Mouse (Mus musculus) stomach, postnatal 0 days (tissue): Measurements from ENCODE around the gene Dgki.

ENCODE experiments used
- CTCF ChIP-seq: IDR thresholded peaks from 2 replicates; pipeline ENCODE4 v1.5.1; 2016; ENCODE audit warnings: antibody characterized with exemption, low read depth, mild to moderate bottlenecking, moderate library complexity
- EP300 ChIP-seq: optimal IDR thresholded peaks from 2 replicates; pipeline ENCODE3; 2016; ENCODE audit warnings: antibody characterized with exemption

DNA sequence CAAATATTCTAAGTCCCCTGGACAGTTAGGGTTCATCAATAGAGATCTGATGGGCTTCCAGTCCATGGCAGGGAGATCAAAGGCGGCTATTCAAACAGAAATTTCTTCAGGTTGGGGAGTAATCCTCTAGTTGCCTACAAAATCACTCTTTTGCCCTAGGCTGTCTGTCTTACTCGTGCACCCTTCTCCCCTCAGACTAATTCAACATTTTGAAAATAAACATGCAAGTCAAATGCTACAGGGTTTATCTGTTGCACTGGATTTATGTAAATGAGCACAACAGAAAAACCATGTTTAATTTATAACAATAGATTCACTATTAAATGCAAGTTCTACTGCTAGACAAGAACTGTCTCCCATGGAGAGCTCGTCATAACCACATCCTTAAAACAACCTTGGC, 141.1 kb downstream of the Dgki start:
- TF ChIP-seq EP300: no peak
- no peak for TF ChIP-seq CTCF
